Mouse (Mus musculus) CH12.LX (cell line): ENCODE results near the gene Tmem108.

Experiments
- CTCF ChIP-seq, 2 experiments: IDR thresholded peaks in 1 of 2; conservative IDR thresholded peaks in 1 of 2; 2 replicates each; pipeline ENCODE4 v1.5.1; 2011 to 2012; ENCODE audit warnings: low read depth in 2 of 2, low read length in 2 of 2, improper control_type of control experiment in 1 of 2, inconsistent platforms in 1 of 2, mild to moderate bottlenecking in 1 of 2, moderate library complexity in 1 of 2
- ELF1 ChIP-seq: IDR thresholded peaks from 2 replicates; pipeline ENCODE4 v1.6.1; 2014; ENCODE audit warnings: low read depth, mild to moderate bottlenecking, inconsistent platforms, low read length, improper control_type of control experiment
- EP300 ChIP-seq: IDR thresholded peaks from 2 replicates; pipeline ENCODE4 v1.6.1; 2011; ENCODE audit warnings: low read length, improper control_type of control experiment
- HCFC1 ChIP-seq: IDR thresholded peaks from 2 replicates; pipeline ENCODE4 v1.6.1; 2012; ENCODE audit warnings: low read depth, mild to moderate bottlenecking, inconsistent platforms, low read length, improper control_type of control experiment
- KAT2A ChIP-seq: IDR thresholded peaks from 2 replicates; pipeline ENCODE4 v1.6.1; 2012; ENCODE audit warnings: low read length, improper control_type of control experiment, inconsistent platforms; ENCODE audit not compliant: insufficient replicate concordance
- MAFK ChIP-seq: IDR thresholded peaks from 2 replicates; pipeline ENCODE4 v1.6.1; 2011; ENCODE audit warnings: low read length, improper control_type of control experiment; ENCODE audit not compliant: insufficient replicate concordance
- MAZ ChIP-seq: IDR thresholded peaks from 2 replicates; pipeline ENCODE4 v1.6.1; 2012; ENCODE audit warnings: low read depth, mild to moderate bottlenecking, inconsistent platforms, low read length, improper control_type of control experiment, moderate library complexity
- MXI1 ChIP-seq: IDR thresholded peaks from 2 replicates; pipeline ENCODE4 v1.6.1; 2011; ENCODE audit warnings: mild to moderate bottlenecking, low read depth, low read length, improper control_type of control experiment
- MYC ChIP-seq: IDR thresholded peaks from 2 replicates; pipeline ENCODE4 v1.6.1; 2011; ENCODE audit warnings: low read depth, mild to moderate bottlenecking, improper control_type of control experiment, low read length
- POLR2A ChIP-seq: IDR thresholded peaks from 2 replicates; pipeline ENCODE4 v1.6.1; 2011; ENCODE audit warnings: low read depth, mild to moderate bottlenecking, improper control_type of control experiment, low read length
- TBP ChIP-seq: conservative IDR thresholded peaks from 2 replicates; pipeline ENCODE4 v1.6.1; 2011; ENCODE audit warnings: low read depth, low read length, improper control_type of control experiment
- TCF12 ChIP-seq: IDR thresholded peaks from 2 replicates; pipeline ENCODE4 v1.6.1; 2014; ENCODE audit warnings: low read depth, mild to moderate bottlenecking, inconsistent platforms, low read length, improper control_type of control experiment
- USF2 ChIP-seq: conservative IDR thresholded peaks from 2 replicates; pipeline ENCODE4 v1.6.1; 2011; ENCODE audit warnings: low read depth, low read length, improper control_type of control experiment
- ZNF384 ChIP-seq: IDR thresholded peaks from 2 replicates; pipeline ENCODE4 v1.6.1; 2012; ENCODE audit warnings: low read depth, low read length, improper control_type of control experiment, inconsistent platforms

GRCm38 (mm10) chr9:103469516-103469915 lies 292.1 kb downstream of the Tmem108 start:
- no peak for TF ChIP-seq TBP
- TF ChIP-seq KAT2A: no peak
- TF ChIP-seq CTCF (conservative IDR thresholded peaks at IDR 0.05 in 1 of 2, IDR thresholded peaks at IDR 0.05 in 1 of 2; ENCODE audit: low read depth in 2 of 2, low read length in 2 of 2): peak; percentile 43 to 68; a peak in 3 of 4 replicates
- no peak for TF ChIP-seq HCFC1
- TF ChIP-seq USF2: no peak
- TF ChIP-seq TCF12: no peak
- TF ChIP-seq MYC: no peak
- TF ChIP-seq POLR2A: no peak
- TF ChIP-seq MAFK: no peak
- no peak for TF ChIP-seq MAZ
- no peak for TF ChIP-seq EP300
- TF ChIP-seq MXI1: no peak
- TF ChIP-seq ELF1: no peak
- TF ChIP-seq ZNF384: no peak
